Mouse (Mus musculus) MEL (cell line): Measurements from ENCODE around the gene Sec24a.

Source experiments
- CHD2 ChIP-seq: IDR thresholded peaks from 2 replicates; pipeline ENCODE4 v1.6.1; 2011; ENCODE audit warnings: low read length, improper control_type of control experiment
- CTCF ChIP-seq, 3 experiments: IDR thresholded peaks in 2 of 3; conservative IDR thresholded peaks in 1 of 3; 2 replicates each; pipeline ENCODE4 v1.5.1; 2011 to 2012; ENCODE audit warnings: low read length in 3 of 3, low read depth in 2 of 3, mild to moderate bottlenecking in 2 of 3, improper control_type of control experiment in 1 of 3, inconsistent platforms in 1 of 3, mixed read lengths in 1 of 3, moderate library complexity in 1 of 3; ENCODE audit not compliant: control insufficient read depth in 1 of 3, insufficient read depth in 1 of 3, poor library complexity in 1 of 3, severe bottlenecking in 1 of 3
- HCFC1 ChIP-seq: IDR thresholded peaks from 2 replicates; pipeline ENCODE4 v1.6.1; 2012; ENCODE audit warnings: low read depth, mild to moderate bottlenecking, inconsistent platforms, low read length, improper control_type of control experiment, moderate library complexity
- MAX ChIP-seq: IDR thresholded peaks from 2 replicates; pipeline ENCODE4 v1.6.1; 2011; ENCODE audit warnings: low read length, improper control_type of control experiment
- MAZ ChIP-seq: IDR thresholded peaks from 2 replicates; pipeline ENCODE4 v1.6.1; 2012; ENCODE audit warnings: low read depth, mild to moderate bottlenecking, inconsistent platforms, low read length, improper control_type of control experiment
- MXI1 ChIP-seq: IDR thresholded peaks from 2 replicates; pipeline ENCODE4 v1.6.1; 2011; ENCODE audit warnings: mild to moderate bottlenecking, low read depth, low read length, improper control_type of control experiment
- POLR2AphosphoS2 ChIP-seq: IDR thresholded peaks from 2 replicates; pipeline ENCODE4 v1.6.1; 2011; ENCODE audit warnings: low read length, improper control_type of control experiment
- POLR2AphosphoS5 ChIP-seq: IDR thresholded peaks from 2 replicates; pipeline ENCODE4 v1.6.1; 2012; ENCODE audit warnings: low read depth, borderline replicate concordance, mild to moderate bottlenecking, inconsistent platforms, low read length, moderate library complexity, mixed read lengths
- RCOR1 ChIP-seq: IDR thresholded peaks from 2 replicates; pipeline ENCODE4 v1.6.1; 2012; ENCODE audit warnings: low read depth, mild to moderate bottlenecking, inconsistent platforms, low read length, improper control_type of control experiment
- ZC3H11A ChIP-seq: IDR thresholded peaks from 2 replicates; pipeline ENCODE4 v1.6.1; 2012; ENCODE audit warnings: low read depth, mild to moderate bottlenecking, inconsistent platforms, low read length, improper control_type of control experiment
- ZKSCAN1 ChIP-seq: IDR thresholded peaks from 2 replicates; pipeline ENCODE4 v1.6.1; 2012; ENCODE audit warnings: low read depth, mild to moderate bottlenecking, inconsistent platforms, low read length, improper control_type of control experiment, moderate library complexity

- TF ChIP-seq CTCF (IDR thresholded peaks at IDR 0.05 in 2 of 3, conservative IDR thresholded peaks at IDR 0.05 in 1 of 3; ENCODE audit: control insufficient read depth in 1 of 3, insufficient read depth in 1 of 3, low read depth in 2 of 3, low read length in 3 of 3, poor library complexity in 1 of 3, severe bottlenecking in 1 of 3) (no peak), MXI1 (peak; percentile 97), MAX (peak; percentile 72; the same call in 1 of the 2 replicates), HCFC1 (peak; percentile 97), CHD2 (peak; percentile 76), POLR2AphosphoS2 (peak; percentile 78; the same call in 1 of the 2 replicates), POLR2AphosphoS5 (no peak), MAZ (peak; percentile 94), RCOR1 (peak; percentile 23; the same call in 1 of the 2 replicates), ZC3H11A (peak; percentile 9; the same call in 1 of the 2 replicates), ZKSCAN1 (no peak)
These were observed at the start of gene Sec24a, which contains the start of gene Sar1b for GRCm38 (mm10) chr11:51763213-51763907.
